ENCODE assay signal across 30 mouse cellular contexts in genomic region chr17:7397079-7397478, GRCm38 (mm10). TPM values are rescaled to one million over a fixed set of nuclear protein-coding genes. Genes with fewer than 3 reads are reported as not detected.
"Had no signal": no experiment of that assay in that cellular context is flagged by ENCODE, and none has a peak within 500 bp of the region (broad histone marks: within the 10 kb centered on the region; RNA-seq: fewer than 3 reads in every experiment).

No protein-coding gene starts in this region.

RNA-seq across cellular contexts. Expression of gene Unc93a2, which starts 11.8 kb away (rescaled TPM):
- total RNA-seq: common myeloid progenitor, adult 5-6 weeks; forebrain, postnatal 0 days; gastrocnemius, postnatal 10 days; granulocyte monocyte progenitor cell, adult 5-6 weeks; heart, adult 18-20 months; heart, adult 8-10 months had no signal
- polyA plus RNA-seq: cortical plate, adult 2 months; embryonic facial prominence, embryonic 10.5 days; embryonic facial prominence, embryonic 11.5 days; embryonic facial prominence, embryonic 12.5 days; embryonic facial prominence, embryonic 13.5 days; embryonic facial prominence, embryonic 14.5 days; erythroblast, embryonic 14.5 days; forebrain, embryonic 10.5 days; forebrain, embryonic 11.5 days; forebrain, embryonic 12.5 days; forebrain, embryonic 13.5 days; forebrain, embryonic 14.5 days; forebrain, embryonic 15.5 days; forebrain, embryonic 16.5 days; forebrain, postnatal 0 days had no signal

RNA-seq across cellular contexts. Expression of gene Gm49630, which starts 25.3 kb away (rescaled TPM):
- total RNA-seq: common myeloid progenitor, adult 5-6 weeks; forebrain, postnatal 0 days; gastrocnemius, adult 18-20 months; gastrocnemius, adult 2 months; gastrocnemius, adult 8-10 months; gastrocnemius, postnatal 10 days; gastrocnemius, postnatal 14 days; gastrocnemius, postnatal 25 days; gastrocnemius, postnatal 36 days; gastrocnemius, postnatal 4 days; granulocyte monocyte progenitor cell, adult 5-6 weeks; heart, adult 18-20 months; heart, adult 2 months; heart, adult 8-10 months had no signal
- polyA plus RNA-seq: cortical plate, adult 2 months; embryonic facial prominence, embryonic 10.5 days; embryonic facial prominence, embryonic 11.5 days; embryonic facial prominence, embryonic 12.5 days; embryonic facial prominence, embryonic 13.5 days; embryonic facial prominence, embryonic 14.5 days; embryonic facial prominence, embryonic 15.5 days; erythroblast, embryonic 14.5 days; forebrain, embryonic 10.5 days; forebrain, embryonic 11.5 days; forebrain, embryonic 12.5 days; forebrain, embryonic 13.5 days; forebrain, embryonic 14.5 days; forebrain, embryonic 15.5 days; forebrain, embryonic 16.5 days; forebrain, postnatal 0 days; frontal cortex, adult 2 months; heart, adult 2 months had no signal

RNA-seq across cellular contexts. Expression of gene Ttll2, which starts 44.6 kb away (rescaled TPM):
- total RNA-seq: common myeloid progenitor, adult 5-6 weeks; forebrain, postnatal 0 days; gastrocnemius, adult 18-20 months; gastrocnemius, adult 8-10 months; gastrocnemius, postnatal 10 days; gastrocnemius, postnatal 14 days; gastrocnemius, postnatal 25 days; gastrocnemius, postnatal 36 days; gastrocnemius, postnatal 4 days; granulocyte monocyte progenitor cell, adult 5-6 weeks; heart, adult 18-20 months; heart, adult 2 months; heart, adult 8-10 months had no signal
- polyA plus RNA-seq: cortical plate, adult 2 months; embryonic facial prominence, embryonic 10.5 days; embryonic facial prominence, embryonic 11.5 days; embryonic facial prominence, embryonic 12.5 days; embryonic facial prominence, embryonic 13.5 days; embryonic facial prominence, embryonic 14.5 days; erythroblast, embryonic 14.5 days; forebrain, embryonic 10.5 days; forebrain, embryonic 11.5 days; forebrain, embryonic 12.5 days; forebrain, embryonic 13.5 days; forebrain, embryonic 14.5 days; forebrain, embryonic 15.5 days; forebrain, embryonic 16.5 days; forebrain, postnatal 0 days; frontal cortex, adult 2 months had no signal
